Mouse (Mus musculus) liver, postnatal 0 days (tissue): ENCODE measurements around the gene Sipa1l1. TPM values are rescaled to one million over a fixed set of nuclear protein-coding genes. Genes with fewer than 3 reads are reported as not detected.

Source experiments
- ATAC-seq: fragments of 200-750 bp; cut with Nextera tagmentation; 2 replicates; pipeline ENCODE4 v1.8.0; 2017; ENCODE audit warnings: mild to moderate bottlenecking, moderate library complexity
- DNase-seq: peaks from one replicate; pipeline ENCODE4 v3.0.0-alpha.2; 2016
- H3K27ac ChIP-seq: fragments of 300-500 bp; sonication (generic); 2 replicates; pipeline ENCODE4 v1.5.1; 2014; ENCODE audit warnings: antibody characterized with exemption, moderate library complexity, mild to moderate bottlenecking, low read depth
- H3K27me3 ChIP-seq: fragments of 300-500 bp; sonication (generic); 2 replicates; pipeline ENCODE4 v1.6.1; 2014; ENCODE audit warnings: low read length, control low read depth, mixed read lengths; ENCODE audit not compliant: insufficient read depth
- H3K36me3 ChIP-seq: fragments of 300-500 bp; sonication (generic); replicated peaks from 2 replicates; pipeline ENCODE4 v1.6.1; 2014; ENCODE audit warnings: mild to moderate bottlenecking, control low read depth, low read length, moderate library complexity, mixed read lengths; ENCODE audit not compliant: insufficient read depth
- H3K4me1 ChIP-seq: fragments of 300-500 bp; sonication (generic); 2 replicates; pipeline ENCODE4 v1.6.1; 2014; ENCODE audit warnings: antibody characterized with exemption, mild to moderate bottlenecking, control low read depth; ENCODE audit not compliant: insufficient read depth
- H3K4me2 ChIP-seq: fragments of 300-500 bp; sonication (generic); 2 replicates; pipeline ENCODE4 v1.6.1; 2014; ENCODE audit warnings: low read depth, mild to moderate bottlenecking, low read length, moderate library complexity, mixed read lengths
- H3K4me3 ChIP-seq: fragments of 300-500 bp; sonication (generic); 2 replicates; pipeline ENCODE4 v1.5.1; 2014; ENCODE audit warnings: low read depth, low read length
- H3K9ac ChIP-seq: fragments of 300-500 bp; sonication (generic); replicated peaks from 2 replicates; pipeline ENCODE4 v1.6.1; 2014; ENCODE audit warnings: mild to moderate bottlenecking, moderate library complexity
- H3K9me3 ChIP-seq: fragments of 300-500 bp; sonication (generic); 2 replicates; pipeline ENCODE4 v1.6.1; 2016; ENCODE audit warnings: mild to moderate bottlenecking, control low read depth, low read length, mixed read lengths
- CTCF ChIP-seq: sonication (generic); IDR thresholded peaks from 2 replicates; pipeline ENCODE4 v1.5.1; 2016; ENCODE audit warnings: antibody characterized with exemption, low read depth
- EP300 ChIP-seq: IDR thresholded peaks from 2 replicates; pipeline ENCODE4 v1.6.1; 2016; ENCODE audit warnings: antibody characterized with exemption, low read depth, mild to moderate bottlenecking
- WGBS: fragments of 180-500 bp; shearing (Covaris S2); extraction: QIAGEN DNeasy Blood & Tissue Kit; methylation state at CpG from one replicate; pipeline ENCODE4 v1.1.7; 2014; ENCODE audit not compliant: insufficient replicate concordance; 5-methylcytosine and 5-hydroxymethylcytosine counted together
- polyA plus RNA-seq: library from polyadenylated mRNA; unstranded; fragments of >200 nt; fragmentation: Nextera tagmentation; extraction: Ambion mirVana; gene quantifications from 2 replicates; pipeline ENCODE4 v1.2.1, GENCODE M21; 2015

Sipa1l1 gene
- polyA plus RNA-seq, 1 experiment from 2014 or later, result 3.2 TPM

DNA sequence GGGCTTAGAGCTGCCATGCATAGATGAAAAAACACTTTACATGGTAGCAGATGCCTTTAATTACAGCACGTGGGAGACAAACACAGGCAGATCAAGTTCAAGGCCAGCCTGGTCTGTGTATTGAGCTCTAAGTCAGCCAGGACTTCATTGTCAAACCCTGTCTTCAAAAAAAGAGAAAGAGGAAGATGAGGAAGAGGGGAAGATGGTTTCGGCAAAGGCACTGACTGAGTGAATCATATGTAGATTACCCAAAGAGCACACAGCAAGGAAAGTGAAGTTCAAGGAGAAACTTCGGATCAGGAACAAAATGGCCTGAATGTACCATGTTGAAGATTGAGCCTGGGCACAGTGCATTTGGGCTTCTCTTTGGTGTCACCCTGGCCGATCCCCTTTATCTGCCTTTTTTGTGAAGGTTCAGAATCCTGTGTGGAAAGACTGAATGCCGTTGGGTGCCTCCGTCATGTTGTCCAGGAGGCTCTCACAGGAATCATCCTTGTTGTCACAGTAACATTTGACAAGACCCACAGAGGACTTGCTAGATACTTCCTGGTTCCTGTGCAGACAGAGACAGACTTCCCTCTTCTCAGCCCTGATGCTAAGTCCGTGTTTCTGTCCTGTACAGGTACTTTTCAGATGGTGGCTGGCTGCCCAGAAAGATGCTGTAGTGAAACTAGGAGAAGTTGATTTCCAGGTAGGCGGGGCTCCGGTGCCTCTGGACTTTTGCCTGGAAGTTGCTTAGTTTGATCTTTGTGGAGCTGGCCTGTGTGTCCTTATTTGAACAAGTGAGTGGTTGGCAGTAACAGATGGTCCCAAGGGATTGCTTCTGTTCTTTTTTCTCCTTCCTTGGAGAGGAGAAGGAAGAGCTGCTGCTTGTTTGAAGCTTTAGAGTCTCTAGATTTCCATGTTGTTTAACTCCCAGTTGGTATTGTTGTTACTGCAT, 96.5 kb downstream of the Sipa1l1 start:
- no peak overlapping the region for H3K4me2 ChIP-seq
- WGBS, result 66% methylated on average over 9 of the region's 9 CpGs
- H3K36me3 ChIP-seq, result no peaks in the 10 kb centered on the region
- no peak overlapping the region for H3K9ac ChIP-seq
- peaks cover 3% of the 10 kb centered on the region; the same call in 1 of the 2 replicates for H3K4me1 ChIP-seq
- ATAC-seq (no peak), DNase-seq (peak; percentile 49)
- H3K4me3 ChIP-seq, result no peak overlapping the region
- no peak overlapping the region for H3K27ac ChIP-seq
- no peak for TF ChIP-seq EP300
- TF ChIP-seq CTCF, result no peak
- H3K27me3 ChIP-seq, result no peaks in the 10 kb centered on the region
- H3K9me3 ChIP-seq, result no peaks in the 10 kb centered on the region

DNA sequence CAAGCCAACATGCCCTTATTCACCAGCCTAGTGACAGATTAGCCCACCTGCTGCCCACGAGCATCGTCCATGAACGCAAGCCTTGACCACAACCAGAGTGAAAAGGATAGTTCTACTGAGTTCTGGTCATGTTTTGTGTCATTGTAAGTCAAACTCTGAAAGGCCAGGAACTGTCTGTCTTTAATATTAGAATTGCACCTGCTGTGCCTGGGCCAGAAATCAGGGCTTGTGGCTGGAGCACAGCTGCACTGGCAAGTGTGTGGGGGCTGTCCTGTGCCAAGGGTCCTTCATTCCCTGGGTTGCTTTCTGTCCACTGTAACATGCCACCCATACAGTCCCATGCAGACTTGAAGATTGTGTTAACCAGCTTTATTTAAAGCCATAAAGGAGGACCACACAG, 102.3 kb downstream of the Sipa1l1 start:
- DNase-seq (no peak), ATAC-seq (no peak)
- no peaks in the 10 kb centered on the region for H3K9me3 ChIP-seq
- no peak overlapping the region for H3K27ac ChIP-seq
- H3K4me3 ChIP-seq, result no peak overlapping the region
- no peaks in the 10 kb centered on the region for H3K36me3 ChIP-seq
- H3K4me2 ChIP-seq, result no peak overlapping the region
- 0 out of 2 replicates have a peak, but pooled peaks cover 3% of the 10 kb centered on the region for H3K4me1 ChIP-seq
- H3K9ac ChIP-seq, result no peak overlapping the region
- TF ChIP-seq CTCF, result no peak
- H3K27me3 ChIP-seq, result no peaks in the 10 kb centered on the region
- WGBS, result 71% methylated on average over 3 of the region's 3 CpGs

DNA sequence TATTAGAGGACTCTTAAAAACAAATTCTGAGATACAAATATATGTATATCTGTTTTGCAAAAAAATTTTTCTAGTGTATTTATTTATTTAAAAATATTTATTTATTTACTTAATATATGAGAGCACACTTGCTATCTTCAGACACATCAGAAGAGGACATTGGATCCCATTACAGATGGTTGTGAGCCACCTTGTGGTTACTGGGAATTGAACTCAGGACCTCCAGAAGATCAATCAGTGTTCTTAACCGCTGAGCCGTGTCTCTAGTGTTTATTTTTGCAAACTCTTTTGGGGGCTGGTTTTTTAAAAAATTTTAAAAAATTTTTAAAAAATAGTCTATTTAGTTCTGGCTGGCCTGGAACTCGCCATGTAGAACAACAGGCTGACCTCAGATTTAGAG, 104.4 kb downstream of the Sipa1l1 start:
- Histone ChIP-seq H3K36me3 (no peaks in the 10 kb centered on the region), H3K9me3 (no peaks in the 10 kb centered on the region), H3K9ac (no peak overlapping the region), H3K27me3 (no peaks in the 10 kb centered on the region), H3K27ac (no peak overlapping the region), H3K4me2 (no peak overlapping the region), H3K4me1 (0 out of 2 replicates have a peak, but pooled peaks cover 3% of the 10 kb centered on the region), H3K4me3 (no peak overlapping the region)
- ATAC-seq (no peak), DNase-seq (no peak)
- peak; percentile 16; the same call in 1 of the 2 replicates for TF ChIP-seq CTCF
- TF ChIP-seq EP300, result no peak
- 68% methylated on average over 3 of the region's 3 CpGs for WGBS

DNA sequence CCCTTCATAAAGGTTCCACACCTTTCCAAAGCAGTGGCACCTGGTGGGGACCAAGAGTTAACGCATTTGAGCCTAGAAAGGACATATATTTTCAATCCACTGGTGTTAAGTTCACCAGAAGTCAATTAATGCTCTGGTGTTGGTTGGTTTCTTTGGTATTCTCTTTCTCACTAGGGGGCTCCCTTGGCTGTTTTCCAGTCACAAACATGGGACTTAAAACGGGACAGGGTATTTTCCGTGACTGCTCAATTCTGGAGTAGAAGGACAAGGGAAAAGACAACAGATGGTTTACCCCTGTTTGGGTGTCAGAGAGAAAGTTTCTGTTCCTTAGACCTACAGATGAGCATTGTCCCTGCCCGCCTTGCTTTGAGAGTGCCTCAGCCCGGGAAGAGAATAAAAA, 105.5 kb downstream of the Sipa1l1 start:
- ATAC-seq, result no peak
- no peak overlapping the region for H3K4me2 ChIP-seq
- H3K9me3 ChIP-seq, result no peaks in the 10 kb centered on the region
- DNase-seq, result no peak
- 74% methylated on average over 5 of the region's 5 CpGs for WGBS
- TF ChIP-seq CTCF (0 out of 2 replicates have a peak, but pooled peaks have one; percentile 10), EP300 (no peak)
- no peak overlapping the region for H3K4me3 ChIP-seq
- no peak overlapping the region for H3K9ac ChIP-seq
- 0 out of 2 replicates have a peak, but pooled peaks cover 3% of the 10 kb centered on the region for H3K4me1 ChIP-seq
- H3K27me3 ChIP-seq, result no peaks in the 10 kb centered on the region
- H3K27ac ChIP-seq, result no peak overlapping the region
- H3K36me3 ChIP-seq, result no peaks in the 10 kb centered on the region

DNA sequence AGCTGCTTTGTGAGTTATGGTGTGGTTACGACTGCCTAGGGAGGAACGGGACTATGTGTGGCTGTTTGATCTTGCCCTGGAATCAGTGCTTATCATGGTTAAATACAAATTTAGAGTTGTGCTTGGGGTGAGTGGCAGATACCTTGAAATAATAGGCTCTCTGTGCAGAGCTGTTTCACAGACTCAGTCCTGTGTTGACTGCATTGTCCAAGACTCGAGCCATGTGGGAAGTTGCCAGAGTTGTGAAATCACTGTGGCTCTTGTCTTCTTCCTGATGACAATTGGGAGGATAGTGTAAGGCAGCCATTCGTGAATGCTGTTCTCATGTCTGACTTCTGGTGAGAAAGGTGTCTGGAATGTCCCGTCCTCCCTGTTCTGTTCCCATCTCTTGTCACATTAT, 106.6 kb downstream of the Sipa1l1 start:
- Histone ChIP-seq H3K4me2 (no peak overlapping the region), H3K4me1 (0 out of 2 replicates have a peak, but pooled peaks cover 3% of the 10 kb centered on the region), H3K36me3 (no peaks in the 10 kb centered on the region), H3K9me3 (no peaks in the 10 kb centered on the region), H3K4me3 (no peak overlapping the region), H3K27me3 (no peaks in the 10 kb centered on the region), H3K27ac (no peak overlapping the region), H3K9ac (no peak overlapping the region)
- DNase-seq (no peak), ATAC-seq (no peak)
- no peak for TF ChIP-seq EP300
- no peak for TF ChIP-seq CTCF
- WGBS, result 51% methylated on average over 5 of the region's 5 CpGs

DNA sequence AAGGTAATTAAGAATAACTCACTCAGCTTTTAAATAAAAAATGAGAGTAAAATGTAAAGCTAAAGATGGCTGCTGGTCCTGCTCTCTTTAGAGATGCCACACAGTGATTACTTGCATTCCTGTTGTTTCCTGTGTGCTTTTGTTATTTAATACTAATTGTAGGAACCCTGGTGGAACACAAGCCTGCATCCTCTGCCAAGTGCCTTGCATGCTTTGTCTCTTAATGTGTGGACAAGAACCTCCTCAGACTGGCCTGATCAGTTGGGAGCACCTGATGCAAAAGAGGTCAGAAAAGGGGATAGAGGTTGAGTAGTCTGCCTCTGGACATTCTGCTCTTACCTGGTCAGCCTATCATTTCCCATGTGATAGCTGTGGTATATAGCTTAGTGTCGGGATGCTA, 107.5 kb downstream of the Sipa1l1 start:
- Histone ChIP-seq H3K4me1 (0 out of 2 replicates have a peak, but pooled peaks cover 3% of the 10 kb centered on the region), H3K4me2 (no peak overlapping the region), H3K9ac (no peak overlapping the region), H3K9me3 (no peaks in the 10 kb centered on the region), H3K27ac (no peak overlapping the region), H3K36me3 (no peaks in the 10 kb centered on the region), H3K27me3 (no peaks in the 10 kb centered on the region), H3K4me3 (no peak overlapping the region)
- WGBS, result 87% methylated on average over 1 of the region's 1 CpGs
- DNase-seq, result no peak
- TF ChIP-seq CTCF (no peak), EP300 (no peak)
- no peak for ATAC-seq
